Mouse (Mus musculus) stomach, embryonic 15.5 days (tissue): Measurements from ENCODE around the gene Gm9747. TPM values are rescaled to one million over a fixed set of nuclear protein-coding genes. Genes with fewer than 3 reads are reported as not detected.

Experiments
- ATAC-seq: fragments of 200-750 bp; cut with Nextera tagmentation; 2 replicates; pipeline ENCODE4 v1.8.0; 2017; ENCODE audit warnings: low read depth, moderate number of reproducible peaks, moderate TSS enrichment; ENCODE audit not compliant: insufficient read depth, low FRiP score
- H3K27ac ChIP-seq: fragments of 300-500 bp; sonication (generic); 2 replicates; pipeline ENCODE4 v1.5.1; 2015; ENCODE audit warnings: mild to moderate bottlenecking, inconsistent platforms
- H3K27me3 ChIP-seq: fragments of 300-500 bp; sonication (generic); replicated peaks from 2 replicates; pipeline ENCODE4 v1.6.1; 2015; ENCODE audit warnings: inconsistent platforms
- H3K36me3 ChIP-seq: fragments of 300-500 bp; sonication (generic); 2 replicates; pipeline ENCODE4 v1.6.1; 2015; ENCODE audit warnings: inconsistent platforms
- H3K4me1 ChIP-seq: fragments of 300-500 bp; sonication (generic); 2 replicates; pipeline ENCODE4 v1.6.1; 2015; ENCODE audit warnings: inconsistent platforms
- H3K4me2 ChIP-seq: fragments of 300-500 bp; sonication (generic); 2 replicates; pipeline ENCODE4 v1.6.1; 2015; ENCODE audit warnings: mild to moderate bottlenecking, inconsistent platforms
- H3K4me3 ChIP-seq: fragments of 300-500 bp; sonication (generic); replicated peaks from 2 replicates; pipeline ENCODE4 v1.5.1; 2015; ENCODE audit warnings: inconsistent platforms
- H3K9ac ChIP-seq: fragments of 300-500 bp; sonication (generic); 2 replicates; pipeline ENCODE4 v1.6.1; 2015; ENCODE audit warnings: inconsistent platforms
- H3K9me3 ChIP-seq: fragments of 300-500 bp; sonication (generic); 2 replicates; pipeline ENCODE4 v1.6.1; 2016; ENCODE audit warnings: inconsistent platforms
- WGBS: fragments of 180-500 bp; shearing (Covaris S2); methylation state at CpG from one replicate; pipeline ENCODE4 v1.1.7; 2015; 5-methylcytosine and 5-hydroxymethylcytosine counted together
- polyA plus RNA-seq: library from polyadenylated mRNA; unstranded; fragments of >200 nt; fragmentation: Nextera tagmentation; extraction: Ambion mirVana; gene quantifications from 2 replicates; pipeline ENCODE4 v1.2.1, GENCODE M21; 2015

Gene Gm9747
- polyA plus RNA-seq, 1 experiment from 2014 or later: 13.4 TPM

DNA sequence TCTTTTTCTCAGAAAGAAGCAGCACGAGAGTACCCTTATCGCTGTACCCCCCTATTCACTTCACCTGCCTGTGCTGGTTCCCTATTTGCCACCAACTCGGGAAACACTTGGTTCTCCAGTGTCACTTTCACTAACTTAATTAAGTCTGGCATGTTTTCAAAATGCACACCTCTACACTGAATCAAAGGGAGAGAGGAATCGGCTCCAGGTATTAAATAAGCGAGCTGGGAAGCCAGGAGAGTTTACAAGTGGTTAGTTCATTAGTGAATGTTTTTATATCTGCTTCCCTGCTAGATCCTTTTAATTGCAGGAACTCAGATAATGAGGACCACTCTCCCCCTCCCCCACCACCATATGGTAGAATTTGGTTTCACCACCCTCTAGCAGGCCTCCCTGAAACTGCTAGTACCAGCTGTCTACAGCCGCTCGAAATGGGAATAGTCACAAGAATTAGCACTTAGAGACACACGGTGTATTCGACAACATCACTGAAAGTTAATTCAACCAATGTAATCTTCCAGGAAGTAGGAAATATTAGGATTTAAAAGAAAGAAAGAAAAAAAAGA lies 28.2 kb downstream of the Gm9747 start:
- 62% methylated on average over 9 of the region's 9 CpGs for WGBS

GRCm38 (mm10) chr1:82261638-82262037 lies 28.7 kb downstream of the Gm9747 start:
- WGBS: 80% methylated on average over 5 of the region's 5 CpGs
- no peaks in the 10 kb centered on the region for H3K9me3 ChIP-seq

More for the DNA sequence above, 28.2 kb downstream of the Gm9747 start:
- Histone ChIP-seq H3K4me1 (no peaks in the 10 kb centered on the region), H3K27me3 (no peaks in the 10 kb centered on the region), H3K9ac (no peak overlapping the region), H3K4me2 (no peak overlapping the region), H3K27ac (no peak overlapping the region), H3K9me3 (no peaks in the 10 kb centered on the region), H3K4me3 (no peak overlapping the region), H3K36me3 (no peaks in the 10 kb centered on the region)
- ATAC-seq: no peak

DNA sequence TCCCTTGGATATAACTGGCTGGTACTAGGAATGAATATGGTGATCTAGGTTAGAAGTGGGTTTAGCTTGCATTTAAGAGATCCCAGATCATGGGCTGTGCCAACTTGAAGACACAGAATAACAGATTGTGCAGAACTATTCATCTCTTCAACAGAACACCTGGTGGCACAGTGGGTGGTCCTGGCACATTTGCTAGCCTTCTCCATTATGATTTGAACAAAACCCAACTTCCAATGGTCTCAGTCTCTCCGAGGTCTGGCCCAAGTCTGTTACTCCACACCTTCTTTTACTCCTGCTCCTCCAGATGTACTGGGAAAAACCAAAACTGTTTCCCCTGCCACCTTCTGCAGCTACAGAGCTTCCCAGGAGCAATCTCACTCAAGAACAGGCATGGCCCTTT lies 29.4 kb downstream of the Gm9747 start:
- no peaks in the 10 kb centered on the region for H3K9me3 ChIP-seq
- H3K4me3 ChIP-seq: no peak overlapping the region
- H3K27me3 ChIP-seq: no peaks in the 10 kb centered on the region
- H3K9ac ChIP-seq: no peak overlapping the region
- 70% methylated on average over 1 of the region's 1 CpGs for whole genome bisulfite sequencing
- no peaks in the 10 kb centered on the region for H3K4me1 ChIP-seq
- H3K4me2 ChIP-seq: no peak overlapping the region
- no peak for ATAC-seq
- H3K36me3 ChIP-seq: no peaks in the 10 kb centered on the region
- no peak overlapping the region for H3K27ac ChIP-seq

More at GRCm38 (mm10) chr1:82261638-82262037, 28.7 kb downstream of the Gm9747 start:
- Histone ChIP-seq H3K4me3 (no peak overlapping the region), H3K27me3 (no peaks in the 10 kb centered on the region), H3K36me3 (no peaks in the 10 kb centered on the region), H3K27ac (no peak overlapping the region), H3K4me2 (no peak overlapping the region), H3K9ac (no peak overlapping the region), H3K4me1 (no peaks in the 10 kb centered on the region)
- no peak for ATAC-seq

- no peak for ATAC-seq
- 59% methylated on average over 4 of the region's 4 CpGs for WGBS
Measured at GRCm38 (mm10) chr1:82267547-82267946, 34.6 kb downstream of the Gm9747 start.

GRCm38 (mm10) chr1:82272231-82272630 lies 39.3 kb downstream of the Gm9747 start:
- Histone ChIP-seq H3K4me3 (no peak overlapping the region), H3K4me1 (peaks cover 5% of the 10 kb centered on the region), H3K4me2 (no peak overlapping the region), H3K27me3 (no peaks in the 10 kb centered on the region), H3K27ac (no peak overlapping the region), H3K9me3 (no peaks in the 10 kb centered on the region), H3K36me3 (no peaks in the 10 kb centered on the region), H3K9ac (no peak overlapping the region)
- WGBS: 90% methylated on average over 5 of the region's 5 CpGs
- no peak for ATAC-seq

More at GRCm38 (mm10) chr1:82267547-82267946, 34.6 kb downstream of the Gm9747 start:
- no peaks in the 10 kb centered on the region for H3K36me3 ChIP-seq
- no peak overlapping the region for H3K4me2 ChIP-seq
- no peaks in the 10 kb centered on the region for H3K27me3 ChIP-seq
- no peaks in the 10 kb centered on the region for H3K4me1 ChIP-seq
- no peak overlapping the region for H3K9ac ChIP-seq
- no peaks in the 10 kb centered on the region for H3K9me3 ChIP-seq
- H3K27ac ChIP-seq: no peak overlapping the region
- H3K4me3 ChIP-seq: no peak overlapping the region

DNA sequence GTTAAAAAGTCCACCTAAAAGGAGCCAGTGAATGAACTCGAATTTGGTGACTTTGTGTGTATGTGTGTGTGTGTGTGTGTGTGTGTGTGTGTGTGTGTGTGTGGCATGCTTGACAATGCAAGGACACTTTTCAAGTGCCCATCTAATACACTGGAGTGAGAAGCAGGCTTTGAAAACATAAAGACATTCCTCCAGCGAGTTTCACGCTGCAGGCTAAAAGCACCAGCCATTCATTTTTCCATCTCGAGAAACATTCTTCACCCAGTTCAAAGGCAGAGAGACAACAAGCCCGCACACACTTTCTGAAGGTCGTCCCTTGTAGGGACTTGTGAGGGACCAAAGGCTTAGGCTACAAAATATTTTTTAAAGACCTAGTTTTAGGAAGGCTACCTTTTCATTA lies 40.6 kb downstream of the Gm9747 start:
- Histone ChIP-seq H3K4me1 (peaks cover 5% of the 10 kb centered on the region), H3K27ac (no peak overlapping the region), H3K9me3 (no peaks in the 10 kb centered on the region), H3K9ac (no peak overlapping the region), H3K27me3 (no peaks in the 10 kb centered on the region), H3K4me3 (no peak overlapping the region), H3K36me3 (no peaks in the 10 kb centered on the region), H3K4me2 (no peak overlapping the region)
- no peak for ATAC-seq
- 39% methylated on average over 6 of the region's 6 CpGs for WGBS

GRCm38 (mm10) chr1:82274361-82274760 lies 41.4 kb downstream of the Gm9747 start:
- no peak for ATAC-seq
- Histone ChIP-seq H3K4me1 (peaks cover 5% of the 10 kb centered on the region), H3K27ac (no peak overlapping the region), H3K9me3 (no peaks in the 10 kb centered on the region), H3K4me2 (no peak overlapping the region), H3K4me3 (no peak overlapping the region), H3K27me3 (no peaks in the 10 kb centered on the region), H3K9ac (no peak overlapping the region), H3K36me3 (no peaks in the 10 kb centered on the region)
- 44% methylated on average over 1 of the region's 1 CpGs for WGBS

- Histone ChIP-seq H3K4me2 (no peak overlapping the region), H3K9me3 (no peaks in the 10 kb centered on the region), H3K9ac (no peak overlapping the region), H3K27me3 (no peaks in the 10 kb centered on the region), H3K4me3 (no peak overlapping the region), H3K27ac (no peak overlapping the region), H3K36me3 (no peaks in the 10 kb centered on the region), H3K4me1 (0 out of 2 replicates have a peak, but pooled peaks cover 9% of the 10 kb centered on the region)
- WGBS: 57% methylated on average over 1 of the region's 1 CpGs
- ATAC-seq: no peak
Measured at GRCm38 (mm10) chr1:82279768-82280167, 46.9 kb downstream of the Gm9747 start.

- peaks cover 14% of the 10 kb centered on the region; the same call in 1 of the 2 replicates for H3K4me1 ChIP-seq
- no peak for ATAC-seq
- H3K4me2 ChIP-seq: no peak overlapping the region
- H3K9me3 ChIP-seq: no peaks in the 10 kb centered on the region
- no peaks in the 10 kb centered on the region for H3K36me3 ChIP-seq
- 67% methylated on average over 6 of the region's 6 CpGs for WGBS
- no peak overlapping the region for H3K9ac ChIP-seq
- no peak overlapping the region for H3K4me3 ChIP-seq
- H3K27me3 ChIP-seq: no peaks in the 10 kb centered on the region
- H3K27ac ChIP-seq: no peak overlapping the region
Measured at GRCm38 (mm10) chr1:82281823-82282222, 48.9 kb downstream of the Gm9747 start.

- Histone ChIP-seq H3K9ac (peak overlapping the region; percentile 7; the same call in 1 of the 2 replicates), H3K27me3 (no peaks in the 10 kb centered on the region), H3K4me2 (peak overlapping the region; percentile 88), H3K36me3 (peaks cover under 1% of the 10 kb centered on the region; the same call in 1 of the 2 replicates), H3K4me3 (peak overlapping the region; percentile 48), H3K4me1 (peaks cover 26% of the 10 kb centered on the region), H3K9me3 (no peaks in the 10 kb centered on the region), H3K27ac (peak overlapping the region; percentile 87)
- peak; percentile 98 for ATAC-seq
- under 1% methylated on average over 35 of the region's 35 CpGs for WGBS
Measured at GRCm38 (mm10) chr1:82282992-82283611, 50.2 kb downstream of the Gm9747 start.

GRCm38 (mm10) chr1:82283901-82284301 lies 51.0 kb downstream of the Gm9747 start:
- peak overlapping the region; percentile 87 for H3K27ac ChIP-seq
- peak overlapping the region; percentile 48 for H3K4me3 ChIP-seq
- H3K36me3 ChIP-seq: peaks cover 7% of the 10 kb centered on the region; the same call in 1 of the 2 replicates
- H3K4me1 ChIP-seq: peaks cover 31% of the 10 kb centered on the region
- no peak for ATAC-seq
- no peaks in the 10 kb centered on the region for H3K27me3 ChIP-seq
- H3K4me2 ChIP-seq: peak overlapping the region; percentile 88
- 6% methylated on average over 1 of the region's 1 CpGs for WGBS
- no peak overlapping the region for H3K9ac ChIP-seq
- H3K9me3 ChIP-seq: no peaks in the 10 kb centered on the region

DNA sequence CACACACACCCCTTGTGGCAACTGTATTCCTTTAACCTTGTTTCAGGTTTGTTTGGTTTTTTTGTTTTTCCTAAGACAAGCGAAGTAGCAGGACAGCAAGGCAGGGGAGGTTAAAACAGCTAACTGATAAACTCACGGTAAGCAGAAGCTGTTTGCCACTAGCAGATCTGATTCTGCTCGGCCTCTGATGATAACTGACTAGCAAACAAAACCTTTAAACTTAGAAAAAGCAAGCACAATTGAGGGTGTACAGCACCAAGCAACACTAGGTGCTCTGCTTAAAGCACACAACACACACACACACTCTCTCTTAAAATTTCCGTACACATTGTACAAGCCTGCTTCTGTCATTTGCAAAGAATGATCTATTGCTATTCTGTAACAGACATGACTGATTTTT lies 51.5 kb downstream of the Gm9747 start:
- H3K36me3 ChIP-seq: peaks cover 7% of the 10 kb centered on the region; the same call in 1 of the 2 replicates
- peak overlapping the region; percentile 87 for H3K27ac ChIP-seq
- 7% methylated on average over 4 of the region's 4 CpGs for WGBS
- no peaks in the 10 kb centered on the region for H3K9me3 ChIP-seq
- H3K27me3 ChIP-seq: no peaks in the 10 kb centered on the region
- peak overlapping the region; percentile 88 for H3K4me2 ChIP-seq
- H3K4me3 ChIP-seq: peak overlapping the region; percentile 48
- ATAC-seq: no peak
- no peak overlapping the region for H3K9ac ChIP-seq
- peaks cover 35% of the 10 kb centered on the region for H3K4me1 ChIP-seq
